Mouse (Mus musculus): ENCODE measurements at regions not wholly inside any gene's neighbourhood (a gene's known extent, or its start where the extent isn't known, plus 50 kb on each side); places are given as distances from the start of the nearest gene placed in this dataset.

- no peak for DNase-seq (ENCODE audit: extremely low read depth, insufficient read length, low spot score)
These were observed 215.7 kb upstream of the Sdk2 start for GRCm38 (mm10) chr11:114282566-114282965.

GRCm38 (mm10) chr11:114281846-114282245, 215.0 kb upstream of the Sdk2 start:
- DNase-seq (ENCODE audit: extremely low read depth, insufficient read length, low spot score), result no peak

- no peak for DNase-seq (ENCODE audit: extremely low read depth, insufficient read length, low spot score)
These were observed 214.3 kb upstream of the Sdk2 start for GRCm38 (mm10) chr11:114281041-114281695.

GRCm38 (mm10) chr11:114277513-114278304, 210.9 kb upstream of the Sdk2 start:
- DNase-seq (ENCODE audit: extremely low read depth, insufficient read length, low spot score), result no peak

- no peak for DNase-seq (ENCODE audit: extremely low read depth, insufficient read length, low spot score)
These were observed 203.7 kb upstream of the Sdk2 start for GRCm38 (mm10) chr11:114270358-114271072.

- no peak for DNase-seq (ENCODE audit: extremely low read depth, insufficient read length, low spot score)
These were observed 195.1 kb upstream of the Sdk2 start for GRCm38 (mm10) chr11:114261959-114262358.

- no peak for DNase-seq (ENCODE audit: extremely low read depth, insufficient read length, low spot score)
These were observed 191.4 kb upstream of the Sdk2 start for GRCm38 (mm10) chr11:114258218-114258617.

GRCm38 (mm10) chr11:114257756-114258155, 190.9 kb upstream of the Sdk2 start:
- no peak for DNase-seq (ENCODE audit: extremely low read depth, insufficient read length, low spot score)

GRCm38 (mm10) chr11:114257061-114257460, 190.2 kb upstream of the Sdk2 start:
- DNase-seq (ENCODE audit: extremely low read depth, insufficient read length, low spot score), result no peak

GRCm38 (mm10) chr11:114254344-114254743, 187.5 kb upstream of the Sdk2 start:
- DNase-seq (ENCODE audit: extremely low read depth, insufficient read length, low spot score), result no peak

GRCm38 (mm10) chr11:114251614-114252013, 184.8 kb upstream of the Sdk2 start:
- no peak for DNase-seq (ENCODE audit: extremely low read depth, insufficient read length, low spot score)

- no peak for DNase-seq (ENCODE audit: extremely low read depth, insufficient read length, low spot score)
These were observed 182.4 kb upstream of the Sdk2 start for GRCm38 (mm10) chr11:114249215-114249614.

- DNase-seq (ENCODE audit: extremely low read depth, insufficient read length, low spot score), result no peak
These were observed 181.5 kb upstream of the Sdk2 start for GRCm38 (mm10) chr11:114248261-114248898.

GRCm38 (mm10) chr11:114239311-114239803, 172.5 kb upstream of the Sdk2 start:
- DNase-seq (ENCODE audit: extremely low read depth, insufficient read length, low spot score), result no peak

GRCm38 (mm10) chr11:114238801-114239200, 172.0 kb upstream of the Sdk2 start:
- DNase-seq (ENCODE audit: extremely low read depth, insufficient read length, low spot score), result no peak

GRCm38 (mm10) chr11:114238316-114238715, 171.5 kb upstream of the Sdk2 start:
- no peak for DNase-seq (ENCODE audit: extremely low read depth, insufficient read length, low spot score)

- DNase-seq (ENCODE audit: extremely low read depth, insufficient read length, low spot score), result no peak
These were observed 167.7 kb upstream of the Sdk2 start for GRCm38 (mm10) chr11:114234542-114234910.

GRCm38 (mm10) chr11:114233636-114234541, 167.0 kb upstream of the Sdk2 start:
- DNase-seq (ENCODE audit: extremely low read depth, insufficient read length, low spot score), result no peak

GRCm38 (mm10) chr11:114231841-114232240, 165.0 kb upstream of the Sdk2 start:
- DNase-seq (ENCODE audit: extremely low read depth, insufficient read length, low spot score), result no peak

- no peak for DNase-seq (ENCODE audit: extremely low read depth, insufficient read length, low spot score)
These were observed 162.9 kb upstream of the Sdk2 start for GRCm38 (mm10) chr11:114229763-114230162.

Measured in 3134 (cell line).